Mouse (Mus musculus) small intestine, adult 2 months (tissue): ENCODE measurements around the gene St8sia1.

Source experiments
- CTCF ChIP-seq: fragments of 200-500 bp; IDR thresholded peaks from 2 replicates; pipeline ENCODE4 v1.5.1; 2012; ENCODE audit warnings: low read depth, mild to moderate bottlenecking, control low read depth, inconsistent platforms, low read length, moderate library complexity, mixed read lengths; ENCODE audit not compliant: insufficient replicate concordance, insufficient read length; ENCODE audit errors: extremely low read depth
- POLR2A ChIP-seq: fragments of 200-500 bp; IDR thresholded peaks from 2 replicates; pipeline ENCODE4 v1.6.1; 2012; ENCODE audit warnings: low read depth, mild to moderate bottlenecking, control low read depth, inconsistent platforms, low read length, moderate library complexity

GRCm38 (mm10) chr6:142801687-142802086 lies 162.6 kb downstream of the St8sia1 start:
- TF ChIP-seq CTCF (no peak), POLR2A (no peak)
